Mouse (Mus musculus) retina, adult 2 months (tissue): Measurements from ENCODE around the gene Sf3b1.
"Not testable (repeated sequence)": the region's sequence is repeated elsewhere in the genome, so short reads cannot be mapped to it uniquely, and the experiment has no call there.

Source experiments
- DNase-seq: peaks from one replicate; pipeline ENCODE4 v3.0.0-alpha.2; 2012; ENCODE audit warnings: low read depth, low spot score

Sf3b1 gene

DNA sequence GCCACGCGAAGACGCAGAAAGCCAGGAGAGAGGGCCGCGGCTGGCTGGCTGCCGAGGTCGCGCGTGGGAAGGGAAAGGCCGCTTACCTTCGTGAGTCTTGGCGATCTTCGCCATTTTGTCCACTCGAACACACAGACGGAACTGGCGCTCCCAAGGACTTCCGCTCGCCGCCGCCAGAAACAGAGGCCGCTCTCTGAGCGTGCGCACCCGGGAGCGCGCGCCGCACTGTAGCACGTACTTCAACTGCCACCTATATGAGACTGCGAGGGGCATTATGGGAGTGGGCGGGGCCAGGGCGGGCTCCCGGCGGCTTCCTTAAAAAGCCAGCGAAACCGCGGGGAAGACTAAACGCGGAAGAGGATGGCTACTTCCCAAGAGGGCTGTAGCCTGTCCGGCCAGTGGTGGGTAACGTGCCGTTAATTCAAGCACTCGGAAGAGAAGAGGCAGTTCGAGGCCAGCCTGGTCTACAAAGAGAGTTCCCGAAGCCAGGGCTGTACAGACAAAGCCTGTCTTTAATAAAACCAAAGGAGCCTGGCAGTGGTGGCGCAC is at the start of gene Sf3b1:
TSS of gene Sf3b1 (minus strand) at position 229 of the 549 bp plus-strand sequence.
- peak; percentile 90 for DNase-seq

DNA sequence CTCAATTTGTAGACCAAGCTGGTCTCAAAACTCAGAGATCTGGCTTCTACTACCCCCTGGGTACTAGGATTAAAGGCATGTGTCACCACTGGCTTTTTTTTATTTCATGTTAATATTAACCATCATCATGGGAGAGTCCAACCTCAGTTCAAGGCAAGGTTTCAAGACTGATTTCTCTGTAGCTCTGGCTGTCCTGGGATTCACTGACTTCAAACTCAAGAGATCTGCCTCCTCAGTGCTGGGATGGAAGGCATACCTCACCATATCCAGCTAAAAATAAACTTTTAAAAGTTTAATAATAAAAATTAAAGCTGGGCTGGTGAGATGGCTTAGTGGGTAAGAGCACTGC is 49.1 kb upstream of the Sf3b1 start:
- no peak for DNase-seq

DNA sequence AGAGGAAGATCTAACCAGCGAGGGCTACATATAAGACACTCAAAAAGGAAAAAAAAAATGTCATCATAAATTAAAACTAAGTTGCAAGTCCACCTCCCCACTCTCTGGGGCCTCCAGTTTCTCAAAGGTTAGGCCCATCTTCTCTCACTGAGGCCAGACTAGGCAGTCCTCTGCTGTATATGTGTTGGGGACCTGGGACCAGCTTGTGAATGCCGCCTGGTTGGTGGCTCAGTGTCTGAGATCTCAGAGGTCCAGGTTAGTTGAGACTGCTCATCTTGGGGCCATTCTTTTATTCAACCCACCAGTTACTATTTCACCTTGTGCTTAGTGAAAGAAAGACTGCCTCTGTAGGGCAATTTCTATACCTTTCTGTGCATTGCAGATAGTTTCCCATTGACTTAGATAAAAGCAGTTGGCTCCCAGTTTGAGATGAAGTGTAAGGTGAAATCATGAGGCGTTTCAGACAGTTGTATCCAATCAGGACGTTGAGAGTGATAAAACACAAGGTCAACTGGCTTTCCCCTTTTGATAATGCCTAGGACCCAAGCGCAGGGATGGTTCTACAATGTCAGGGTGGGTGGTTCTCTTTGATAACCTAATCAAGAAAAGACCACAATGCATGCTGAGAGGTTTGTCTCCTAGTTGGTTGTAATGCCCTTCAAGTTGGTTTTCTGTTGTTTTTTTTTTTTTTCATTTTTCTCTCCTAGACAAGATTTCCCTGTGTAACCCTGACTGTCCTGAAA is 48.5 kb upstream of the Sf3b1 start:
- no peak for DNase-seq

- no peak for DNase-seq
Observed at GRCm38 (mm10) chr1:55074757-55075156, 47.5 kb upstream of the Sf3b1 start.

GRCm38 (mm10) chr1:55072328-55072727 is 45.0 kb upstream of the Sf3b1 start:
- not testable (repeated sequence) for DNase-seq

DNA sequence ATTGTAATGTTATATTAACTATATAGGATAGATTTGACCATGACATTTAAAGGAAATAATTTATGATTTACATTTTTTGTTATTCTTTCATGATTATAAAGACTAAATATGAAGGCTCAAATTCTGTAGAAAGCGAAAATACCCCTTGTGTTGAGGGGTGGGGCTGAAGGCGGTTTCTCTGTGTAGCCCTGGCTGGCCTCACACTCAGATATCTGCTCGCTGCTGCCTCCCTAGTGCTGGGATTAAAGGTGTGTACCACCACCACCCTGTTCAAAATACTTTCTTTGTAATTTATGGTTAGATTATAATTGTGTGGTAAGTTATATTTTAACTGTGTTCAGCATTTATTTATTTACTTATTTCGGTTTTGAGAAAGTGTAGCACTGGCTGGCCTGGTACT is 34.5 kb upstream of the Sf3b1 start:
- DNase-seq: no peak

DNA sequence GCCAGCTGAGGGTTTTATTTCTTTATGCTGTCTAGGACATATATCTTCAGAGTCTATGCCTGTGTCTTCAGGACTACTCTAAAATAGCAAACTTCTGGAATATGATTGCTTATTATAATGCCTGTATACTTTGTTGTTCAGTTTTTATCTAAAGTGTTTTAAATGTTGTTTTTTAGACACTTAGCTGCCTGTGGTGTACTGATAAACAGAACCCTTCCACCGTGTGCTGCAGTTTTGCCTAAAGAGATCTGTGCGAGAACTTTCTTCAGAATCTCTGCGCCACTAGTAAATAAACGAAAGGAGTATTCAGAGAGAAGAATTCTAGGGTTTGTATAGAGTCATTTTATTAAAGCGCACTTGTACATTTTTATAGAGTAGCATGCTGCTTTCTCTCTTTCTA is 33.8 kb upstream of the Sf3b1 start:
- no peak for DNase-seq

- DNase-seq: not testable (repeated sequence)
Observed at GRCm38 (mm10) chr1:55058383-55058782, 31.1 kb upstream of the Sf3b1 start.

- DNase-seq: no peak
Observed at GRCm38 (mm10) chr1:55055322-55056115, 28.2 kb upstream of the Sf3b1 start.

GRCm38 (mm10) chr1:55053596-55053995 is 26.3 kb upstream of the Sf3b1 start:
- DNase-seq: no peak

- peak; percentile 8 for DNase-seq
Observed at GRCm38 (mm10) chr1:55053005-55053404, 25.7 kb upstream of the Sf3b1 start.

GRCm38 (mm10) chr1:55052355-55052953 is 25.2 kb upstream of the Sf3b1 start, which contains the start of gene Coq10b:
Gene Coq10b (plus strand): TSS chr1:55052770.
- DNase-seq: peak; percentile 97

- DNase-seq: no peak
Observed at GRCm38 (mm10) chr1:55051671-55052070, 24.4 kb upstream of the Sf3b1 start.

DNA sequence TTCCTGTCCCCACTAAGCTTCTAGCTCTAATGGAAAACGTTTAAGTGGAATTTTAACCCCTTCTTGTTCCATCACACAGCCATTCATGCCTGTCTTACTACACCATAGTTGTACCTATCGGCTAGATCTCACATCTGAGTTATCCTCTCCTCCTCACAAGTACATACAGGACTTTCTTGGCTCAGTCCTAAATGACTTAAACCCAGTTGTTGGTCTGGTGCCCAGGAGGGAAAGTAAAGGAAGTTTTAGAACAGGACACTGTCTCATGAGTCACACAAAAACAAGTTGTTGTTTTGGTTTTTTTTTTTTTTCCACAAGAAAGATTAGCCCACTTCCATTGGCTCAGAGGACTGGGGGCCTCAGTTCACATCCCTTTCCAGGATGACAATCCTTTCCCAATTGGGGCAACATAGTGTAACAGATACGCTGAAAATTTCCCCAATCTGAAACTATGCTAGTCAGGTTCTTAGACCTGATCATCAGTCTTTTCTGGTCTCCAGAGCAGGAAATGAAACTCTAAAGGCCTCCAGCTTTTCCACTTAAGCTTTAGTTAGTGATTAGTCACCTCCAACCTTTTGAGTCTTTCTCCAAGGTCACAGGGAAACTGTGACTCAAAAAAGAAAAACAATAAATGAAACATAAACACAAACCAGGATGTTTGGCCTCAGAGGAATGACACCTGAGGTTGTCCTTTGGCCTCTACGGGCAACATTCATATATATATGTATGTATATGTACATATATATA is 21.7 kb upstream of the Sf3b1 start:
- DNase-seq: no peak

- no peak for DNase-seq
Observed at GRCm38 (mm10) chr1:55043164-55043563, 15.9 kb upstream of the Sf3b1 start.

DNA sequence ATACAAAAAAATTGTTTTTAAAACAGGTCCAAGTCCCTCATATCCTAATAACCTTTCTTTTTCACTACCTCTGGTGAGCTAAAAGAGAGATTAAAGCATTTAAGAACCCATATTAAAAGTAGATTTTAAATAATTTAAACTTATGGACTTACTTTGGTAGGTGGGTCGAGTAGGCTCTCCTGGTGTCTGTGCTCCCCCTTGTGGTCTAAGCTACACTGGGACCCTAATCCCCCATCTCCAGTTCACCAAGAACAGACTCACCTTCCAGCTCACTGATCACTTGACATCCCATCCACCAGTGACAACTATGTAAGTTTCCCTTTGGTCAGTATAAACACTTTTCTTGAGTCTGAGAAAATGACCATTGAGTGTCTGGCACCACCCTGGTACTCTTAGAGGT is 15.0 kb upstream of the Sf3b1 start:
- no peak for DNase-seq

GRCm38 (mm10) chr1:55041691-55042090 is 14.4 kb upstream of the Sf3b1 start:
- DNase-seq: no peak

GRCm38 (mm10) chr1:55039944-55040343 is 12.7 kb upstream of the Sf3b1 start:
- no peak for DNase-seq

- DNase-seq: no peak
Observed at GRCm38 (mm10) chr1:55031026-55031779, 3.9 kb upstream of the Sf3b1 start.

GRCm38 (mm10) chr1:55029446-55029845 is 2.2 kb upstream of the Sf3b1 start:
- DNase-seq: no peak
